Mouse (Mus musculus) neural tube, embryonic 14.5 days (tissue): ENCODE data around the gene Dnah10. TPM values are rescaled to one million over a fixed set of nuclear protein-coding genes. Genes with fewer than 3 reads are reported as not detected.
"Not testable (repeated sequence)": the region's sequence is repeated elsewhere in the genome, so short reads cannot be mapped to it uniquely, and the experiment has no call there.

Source experiments
- ATAC-seq: fragments of 200-750 bp; cut with Nextera tagmentation; 2 replicates; pipeline ENCODE4 v1.8.0; 2017; ENCODE audit warnings: low read depth, mild to moderate bottlenecking, moderate TSS enrichment, moderate library complexity
- H3K27ac ChIP-seq: fragments of 300-500 bp; sonication (generic); 2 replicates; pipeline ENCODE4 v1.5.1; 2014; ENCODE audit warnings: low read depth, mild to moderate bottlenecking, control low read depth, low read length, moderate library complexity, mixed read lengths
- H3K27me3 ChIP-seq: fragments of 300-500 bp; sonication (generic); 2 replicates; pipeline ENCODE4 v1.6.1; 2014; ENCODE audit warnings: low read length; ENCODE audit not compliant: control insufficient read depth, insufficient read depth
- H3K36me3 ChIP-seq: fragments of 300-500 bp; sonication (generic); 2 replicates; pipeline ENCODE4 v1.6.1; 2014; ENCODE audit warnings: low read length, mixed read lengths; ENCODE audit not compliant: control insufficient read depth, insufficient read depth
- H3K4me1 ChIP-seq: fragments of 300-500 bp; sonication (generic); 2 replicates; pipeline ENCODE4 v1.6.1; 2014; ENCODE audit warnings: low read length; ENCODE audit not compliant: control insufficient read depth, insufficient read depth
- H3K4me2 ChIP-seq: fragments of 300-500 bp; sonication (generic); 2 replicates; pipeline ENCODE4 v1.6.1; 2014; ENCODE audit warnings: mild to moderate bottlenecking, low read depth, low read length, control low read depth
- H3K4me3 ChIP-seq: fragments of 300-500 bp; sonication (generic); 2 replicates; pipeline ENCODE4 v1.5.1; 2014; ENCODE audit warnings: low read depth, low read length, control low read depth, mixed read lengths
- H3K9ac ChIP-seq: fragments of 300-500 bp; sonication (generic); replicated peaks from 2 replicates; pipeline ENCODE4 v1.6.1; 2014; ENCODE audit warnings: low read depth, mild to moderate bottlenecking, control low read depth, low read length, mixed read lengths
- H3K9me3 ChIP-seq: fragments of 300-500 bp; sonication (generic); 2 replicates; pipeline ENCODE4 v1.6.1; 2016; ENCODE audit warnings: low read length; ENCODE audit not compliant: control insufficient read depth
- WGBS: fragments of 180-500 bp; shearing (Covaris S2); extraction: QIAGEN DNeasy Blood & Tissue Kit; methylation state at CpG from one replicate; pipeline ENCODE4 v1.1.7; 2014; 5-methylcytosine and 5-hydroxymethylcytosine counted together
- polyA plus RNA-seq: library from polyadenylated mRNA; unstranded; fragments of >200 nt; fragmentation: Nextera tagmentation; extraction: Ambion mirVana; gene quantifications from 2 replicates; pipeline ENCODE4 v1.2.1, GENCODE M21; 2014

Dnah10 gene
- polyA plus RNA-seq, 1 experiment from 2014 or later: 0.11 TPM

DNA sequence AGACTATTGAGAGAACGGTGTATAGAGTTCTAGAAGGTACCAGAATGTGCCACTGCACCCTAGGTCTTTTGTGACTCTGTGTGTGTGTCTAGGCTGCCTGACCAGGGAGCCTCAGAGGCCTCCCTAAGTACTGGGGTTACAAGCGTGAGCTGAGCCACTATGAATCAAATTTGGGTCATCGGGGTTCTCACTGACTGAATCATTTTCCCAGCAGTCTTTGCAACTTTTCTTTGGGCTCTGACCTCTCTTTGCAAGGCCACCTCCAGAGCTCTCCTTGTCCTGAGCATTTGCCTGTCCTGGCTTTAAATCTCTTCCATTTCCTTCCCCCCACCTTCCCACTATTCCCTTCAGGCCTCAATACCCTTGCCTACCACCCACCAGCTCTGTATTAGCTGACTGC lies 19.0 kb downstream of the Dnah10 start:
- no peaks in the 10 kb centered on the region for H3K36me3 ChIP-seq
- H3K27me3 ChIP-seq: no peaks in the 10 kb centered on the region
- H3K4me2 ChIP-seq: no peak overlapping the region
- H3K9me3 ChIP-seq: no peaks in the 10 kb centered on the region
- no peak for ATAC-seq
- H3K4me1 ChIP-seq: no peaks in the 10 kb centered on the region
- H3K9ac ChIP-seq: no peak overlapping the region
- no peak overlapping the region for H3K4me3 ChIP-seq
- WGBS: 84% methylated on average over 3 of the region's 3 CpGs
- no peak overlapping the region for H3K27ac ChIP-seq

DNA sequence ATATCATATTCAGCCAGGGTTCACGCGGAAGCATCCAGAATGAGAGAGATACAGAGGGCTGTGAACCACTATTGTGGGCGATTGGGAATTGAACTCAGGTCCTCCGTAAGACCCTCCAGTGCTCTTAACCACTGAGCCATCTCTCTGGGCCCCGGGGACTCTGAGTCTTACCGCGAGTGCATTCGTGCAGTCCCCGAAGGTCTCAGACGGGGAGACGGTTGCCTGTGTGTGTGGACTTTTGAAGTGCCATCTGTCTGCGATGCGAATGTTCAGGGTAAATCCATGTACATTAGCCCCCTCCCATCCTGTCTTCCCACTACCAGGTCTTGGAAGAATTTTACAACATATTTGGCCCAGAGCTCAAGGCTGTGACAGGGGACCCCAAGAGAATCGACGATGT lies 21.3 kb downstream of the Dnah10 start:
- H3K27me3 ChIP-seq: no peaks in the 10 kb centered on the region
- ATAC-seq: no peak
- no peak overlapping the region for H3K4me3 ChIP-seq
- no peaks in the 10 kb centered on the region for H3K9me3 ChIP-seq
- H3K4me2 ChIP-seq: no peak overlapping the region
- H3K36me3 ChIP-seq: no peaks in the 10 kb centered on the region
- no peak overlapping the region for H3K9ac ChIP-seq
- H3K4me1 ChIP-seq: no peaks in the 10 kb centered on the region
- 91% methylated on average over 15 of the region's 15 CpGs for WGBS
- H3K27ac ChIP-seq: no peak overlapping the region

DNA sequence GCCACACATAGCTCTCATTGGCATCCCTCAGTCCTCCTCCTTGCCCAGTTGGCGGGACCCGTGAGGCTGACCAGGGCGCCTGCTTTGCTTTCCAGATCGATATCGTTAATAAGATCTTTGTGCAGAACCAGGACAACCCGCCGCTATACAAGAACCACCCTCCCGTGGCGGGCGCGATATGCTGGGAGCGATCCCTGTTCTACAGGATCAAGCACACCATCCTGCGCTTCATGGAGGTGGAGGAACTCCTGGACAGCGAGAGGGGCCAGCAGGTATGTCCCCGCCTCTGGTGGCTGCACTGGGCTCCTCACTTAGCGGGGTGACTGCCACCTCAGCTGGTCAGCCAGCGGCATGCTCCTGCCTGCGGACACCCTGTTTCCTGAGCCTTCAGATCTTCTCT lies 23.4 kb downstream of the Dnah10 start:
- H3K9ac ChIP-seq: no peak overlapping the region
- H3K4me2 ChIP-seq: no peak overlapping the region
- H3K4me1 ChIP-seq: no peaks in the 10 kb centered on the region
- no peak overlapping the region for H3K4me3 ChIP-seq
- no peak for ATAC-seq
- H3K27me3 ChIP-seq: no peaks in the 10 kb centered on the region
- H3K9me3 ChIP-seq: no peaks in the 10 kb centered on the region
- H3K27ac ChIP-seq: no peak overlapping the region
- H3K36me3 ChIP-seq: no peaks in the 10 kb centered on the region
- WGBS: 86% methylated on average over 18 of the region's 18 CpGs

DNA sequence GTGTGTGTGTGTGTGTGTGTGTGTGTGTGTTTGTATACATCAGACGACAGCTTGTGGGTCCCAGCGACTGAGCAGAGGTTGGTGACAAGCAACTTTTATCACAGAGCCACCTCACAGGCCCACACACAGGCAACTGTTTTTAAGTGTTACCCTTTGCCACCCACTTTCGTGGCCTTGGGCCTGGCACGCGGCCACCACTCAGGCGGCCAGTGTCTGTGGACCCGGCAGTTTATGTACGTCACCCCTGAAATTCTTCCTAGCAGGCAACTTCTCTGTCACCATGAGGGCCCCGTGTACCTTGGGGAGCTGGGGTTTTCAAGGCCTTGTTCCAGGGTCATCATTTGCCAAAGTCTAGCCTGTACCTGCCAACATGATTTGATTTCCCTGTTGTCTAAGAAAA lies 26.8 kb downstream of the Dnah10 start:
- H3K9me3 ChIP-seq: no peaks in the 10 kb centered on the region
- no peak overlapping the region for H3K4me2 ChIP-seq
- no peaks in the 10 kb centered on the region for H3K27me3 ChIP-seq
- H3K27ac ChIP-seq: no peak overlapping the region
- no peaks in the 10 kb centered on the region for H3K36me3 ChIP-seq
- no peak for ATAC-seq
- no peaks in the 10 kb centered on the region for H3K4me1 ChIP-seq
- no peak overlapping the region for H3K9ac ChIP-seq
- H3K4me3 ChIP-seq: no peak overlapping the region
- 72% methylated on average over 9 of the region's 9 CpGs for WGBS

DNA sequence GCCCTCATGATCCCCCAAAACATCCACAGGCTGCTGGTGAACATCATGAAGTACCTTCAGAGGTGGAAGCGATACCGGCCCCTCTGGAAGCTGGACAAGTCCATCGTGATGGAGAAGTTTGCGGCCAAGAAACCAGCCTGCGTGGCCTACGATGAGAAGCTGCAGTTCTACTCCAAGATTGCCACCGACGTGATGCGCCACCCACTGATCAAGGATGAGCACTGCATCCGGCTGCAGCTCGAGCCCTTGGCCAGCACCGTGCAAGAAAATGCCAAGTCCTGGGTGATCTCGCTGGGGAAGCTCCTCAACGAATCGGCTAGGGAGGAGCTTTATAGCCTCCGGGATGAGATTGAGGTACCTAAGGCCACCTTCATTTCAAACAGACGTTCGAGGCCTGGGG lies 36.1 kb downstream of the Dnah10 start:
- Histone ChIP-seq H3K4me3 (no peak overlapping the region), H3K4me1 (no peaks in the 10 kb centered on the region), H3K36me3 (no peaks in the 10 kb centered on the region), H3K4me2 (no peak overlapping the region), H3K27me3 (no peaks in the 10 kb centered on the region), H3K27ac (no peak overlapping the region), H3K9ac (no peak overlapping the region), H3K9me3 (no peaks in the 10 kb centered on the region)
- WGBS: 65% methylated on average over 18 of the region's 18 CpGs
- no peak for ATAC-seq

DNA sequence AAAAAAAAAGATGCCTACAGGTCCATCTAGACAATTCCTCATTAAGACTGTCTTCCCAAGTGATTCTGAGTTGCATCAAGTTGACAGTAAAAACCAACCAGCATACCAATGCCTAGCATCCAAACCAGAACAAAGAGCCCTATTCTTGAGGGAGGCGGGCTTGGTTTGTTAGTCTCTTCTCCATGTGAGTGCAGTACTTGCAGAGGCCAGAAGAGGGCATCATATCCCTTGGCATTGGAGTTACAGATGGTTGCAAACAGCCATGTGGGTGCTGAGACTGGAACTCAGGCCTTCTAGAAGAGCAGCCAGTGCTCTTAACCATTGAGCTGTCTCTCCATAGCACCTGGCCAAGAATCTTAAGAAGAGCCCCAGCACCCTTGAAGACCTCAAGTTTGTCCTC lies 36.9 kb downstream of the Dnah10 start:
- Histone ChIP-seq H3K9me3 (no peaks in the 10 kb centered on the region), H3K4me1 (no peaks in the 10 kb centered on the region), H3K4me2 (no peak overlapping the region), H3K9ac (no peak overlapping the region), H3K27me3 (no peaks in the 10 kb centered on the region), H3K36me3 (no peaks in the 10 kb centered on the region), H3K27ac (no peak overlapping the region), H3K4me3 (no peak overlapping the region)
- no peak for ATAC-seq
- WGBS: 89% methylated on average over 1 of the region's 1 CpGs

DNA sequence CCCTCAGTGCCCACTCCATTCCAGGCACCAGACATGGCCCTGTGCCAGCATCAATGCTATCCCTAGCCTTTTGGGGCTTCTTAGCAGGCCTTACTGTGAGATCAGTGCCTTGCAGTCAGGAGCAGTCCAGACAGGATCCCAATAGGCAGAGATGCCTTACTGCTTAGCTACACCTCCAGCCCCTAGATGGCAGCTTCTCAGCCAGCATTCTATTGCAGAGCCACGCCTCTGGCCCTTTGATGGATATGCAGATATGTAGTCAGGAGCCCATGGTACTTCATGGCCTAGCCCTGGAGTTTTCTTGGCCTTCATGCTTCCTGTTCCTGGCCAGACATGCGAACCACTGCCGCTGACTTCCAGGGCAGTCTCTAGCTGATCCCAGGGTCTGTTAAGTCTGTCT lies 49.7 kb downstream of the Dnah10 start:
- Histone ChIP-seq H3K9ac (no peak overlapping the region), H3K36me3 (no peaks in the 10 kb centered on the region), H3K4me2 (no peak overlapping the region), H3K9me3 (no peaks in the 10 kb centered on the region), H3K4me1 (no peaks in the 10 kb centered on the region), H3K4me3 (no peak overlapping the region), H3K27me3 (no peaks in the 10 kb centered on the region), H3K27ac (no peak overlapping the region)
- WGBS: 75% methylated on average over 3 of the region's 3 CpGs
- ATAC-seq: no peak

DNA sequence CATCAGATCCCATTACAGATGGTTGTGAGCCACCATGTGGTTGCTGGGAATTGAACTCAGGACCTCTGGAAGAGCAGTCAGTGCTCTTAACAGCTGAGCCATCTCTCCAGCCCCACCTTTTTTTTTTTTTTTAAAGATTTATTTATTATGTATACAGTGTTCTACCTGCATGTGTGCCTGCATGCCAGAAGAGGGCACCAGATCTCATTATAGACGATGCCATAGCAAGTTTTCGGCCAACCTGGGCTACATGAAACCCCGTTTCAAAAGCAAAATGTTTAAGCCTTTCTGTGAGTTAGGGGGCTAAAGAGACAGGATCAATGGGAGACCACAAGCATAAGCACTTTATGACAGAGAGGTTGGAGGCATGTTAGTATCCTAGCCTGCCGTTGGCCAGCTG lies 51.4 kb downstream of the Dnah10 start:
- not testable (repeated sequence) for H3K36me3 ChIP-seq, H3K4me2 ChIP-seq, ATAC-seq, H3K9ac ChIP-seq, H3K4me3 ChIP-seq, H3K4me1 ChIP-seq, H3K27ac ChIP-seq, H3K27me3 ChIP-seq, H3K9me3 ChIP-seq
- 85% methylated on average over 4 of the region's 4 CpGs for WGBS

DNA sequence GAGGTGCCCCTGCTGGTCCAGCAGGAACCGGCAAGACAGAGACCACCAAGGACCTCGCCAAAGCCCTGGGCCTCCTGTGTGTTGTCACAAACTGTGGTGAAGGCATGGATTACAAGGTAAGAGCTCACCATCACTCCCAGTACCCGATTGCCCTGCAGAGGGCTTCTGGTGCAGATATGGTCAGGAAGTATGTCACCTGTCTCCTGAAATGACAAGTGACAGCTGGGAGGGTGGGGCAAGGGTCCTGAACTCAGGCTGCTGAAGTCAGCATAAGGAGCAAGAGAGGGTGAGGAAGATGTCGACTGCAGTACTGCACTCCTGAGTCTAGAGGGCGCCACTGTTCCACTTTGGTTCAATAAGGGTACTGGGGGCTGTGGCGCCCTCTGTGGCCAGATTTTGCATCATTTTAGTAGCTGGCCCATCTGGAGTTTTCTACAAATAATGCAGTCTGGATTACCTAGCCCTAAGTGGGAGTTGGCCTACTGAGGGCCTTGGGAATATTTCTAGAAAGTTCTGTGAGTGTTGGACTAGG lies 52.4 kb downstream of the Dnah10 start:
- WGBS: 64% methylated on average over 6 of the region's 6 CpGs
- Histone ChIP-seq H3K4me3 (no peak overlapping the region), H3K36me3 (no peaks in the 10 kb centered on the region), H3K27ac (no peak overlapping the region), H3K27me3 (no peaks in the 10 kb centered on the region), H3K9ac (no peak overlapping the region), H3K4me2 (no peak overlapping the region), H3K4me1 (no peaks in the 10 kb centered on the region), H3K9me3 (no peaks in the 10 kb centered on the region)
- ATAC-seq: no peak

DNA sequence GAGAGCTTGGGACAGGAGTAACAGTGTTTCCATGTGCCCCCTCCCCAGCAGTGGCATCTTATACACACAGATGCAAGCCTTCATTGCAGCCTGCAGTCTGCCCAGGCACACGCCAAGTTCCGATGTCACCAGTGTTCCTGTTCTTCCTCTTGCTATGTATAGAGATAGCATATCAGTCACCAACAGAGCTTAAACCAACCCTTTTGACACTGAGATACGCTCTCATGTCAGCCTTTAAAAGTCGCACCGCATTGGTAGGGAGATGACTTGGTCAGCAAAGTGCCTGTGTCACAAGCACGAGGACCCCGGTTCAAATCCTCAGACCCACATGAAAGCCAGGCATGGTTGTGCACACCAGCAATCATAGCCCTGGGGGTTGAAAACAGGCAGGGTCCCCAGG lies 55.0 kb downstream of the Dnah10 start:
- no peak overlapping the region for H3K4me3 ChIP-seq
- no peak overlapping the region for H3K9ac ChIP-seq
- H3K27ac ChIP-seq: no peak overlapping the region
- H3K4me2 ChIP-seq: no peak overlapping the region
- ATAC-seq: no peak
- no peaks in the 10 kb centered on the region for H3K36me3 ChIP-seq
- H3K27me3 ChIP-seq: no peaks in the 10 kb centered on the region
- WGBS: 92% methylated on average over 7 of the region's 7 CpGs
- no peaks in the 10 kb centered on the region for H3K9me3 ChIP-seq
- no peaks in the 10 kb centered on the region for H3K4me1 ChIP-seq
